Mouse (Mus musculus) hindbrain, embryonic 16.5 days (tissue): ENCODE data around the gene Gpr39. TPM values are rescaled to one million over a fixed set of nuclear protein-coding genes. Genes with fewer than 3 reads are reported as not detected.

ENCODE experiments used
- ATAC-seq: fragments of 200-750 bp; cut with Nextera tagmentation; 2 replicates; pipeline ENCODE4 v1.8.0; 2017; ENCODE audit warnings: moderate TSS enrichment, moderate library complexity
- H3K27ac ChIP-seq: fragments of 300-500 bp; sonication (generic); 2 replicates; pipeline ENCODE4 v1.5.1; 2014; ENCODE audit warnings: low read depth, mild to moderate bottlenecking, control low read depth, low read length, moderate library complexity
- H3K27me3 ChIP-seq: fragments of 300-500 bp; sonication (generic); replicated peaks from 2 replicates; pipeline ENCODE4 v1.6.1; 2014; ENCODE audit warnings: low read length; ENCODE audit not compliant: control insufficient read depth, insufficient read depth
- H3K36me3 ChIP-seq: fragments of 300-500 bp; sonication (generic); 2 replicates; pipeline ENCODE4 v1.6.1; 2014; ENCODE audit warnings: mild to moderate bottlenecking, low read length, moderate library complexity, mixed read lengths; ENCODE audit not compliant: control insufficient read depth, insufficient read depth
- H3K4me1 ChIP-seq: fragments of 300-500 bp; sonication (generic); 2 replicates; pipeline ENCODE4 v1.6.1; 2014; ENCODE audit warnings: low read depth, low read length; ENCODE audit not compliant: control insufficient read depth, insufficient read depth
- H3K4me2 ChIP-seq: fragments of 300-500 bp; sonication (generic); 2 replicates; pipeline ENCODE4 v1.6.1; 2014; ENCODE audit warnings: mild to moderate bottlenecking, low read length, control low read depth, moderate library complexity
- H3K4me3 ChIP-seq: fragments of 300-500 bp; sonication (generic); 2 replicates; pipeline ENCODE4 v1.5.1; 2014; ENCODE audit warnings: mild to moderate bottlenecking, low read length, control low read depth, moderate library complexity
- H3K9ac ChIP-seq: fragments of 300-500 bp; sonication (generic); 2 replicates; pipeline ENCODE4 v1.6.1; 2014; ENCODE audit warnings: low read depth, mild to moderate bottlenecking, control low read depth, low read length, moderate library complexity
- H3K9me3 ChIP-seq: fragments of 300-500 bp; sonication (generic); 2 replicates; pipeline ENCODE4 v1.6.1; 2014; ENCODE audit warnings: mild to moderate bottlenecking, low read length, moderate library complexity; ENCODE audit not compliant: control insufficient read depth
- WGBS: fragments of 180-500 bp; shearing (Covaris S2); extraction: QIAGEN DNeasy Blood & Tissue Kit; methylation state at CpG from one replicate; pipeline ENCODE4 v1.1.7; 2014; 5-methylcytosine and 5-hydroxymethylcytosine counted together
- polyA plus RNA-seq: library from polyadenylated mRNA; unstranded; fragments of >200 nt; fragmentation: Nextera tagmentation; extraction: Ambion mirVana; gene quantifications from 2 replicates; pipeline ENCODE4 v1.2.1, GENCODE M21; 2015

Gpr39 gene
- polyA plus RNA-seq, 1 experiment from 2014 or later, result 0.16 TPM

DNA sequence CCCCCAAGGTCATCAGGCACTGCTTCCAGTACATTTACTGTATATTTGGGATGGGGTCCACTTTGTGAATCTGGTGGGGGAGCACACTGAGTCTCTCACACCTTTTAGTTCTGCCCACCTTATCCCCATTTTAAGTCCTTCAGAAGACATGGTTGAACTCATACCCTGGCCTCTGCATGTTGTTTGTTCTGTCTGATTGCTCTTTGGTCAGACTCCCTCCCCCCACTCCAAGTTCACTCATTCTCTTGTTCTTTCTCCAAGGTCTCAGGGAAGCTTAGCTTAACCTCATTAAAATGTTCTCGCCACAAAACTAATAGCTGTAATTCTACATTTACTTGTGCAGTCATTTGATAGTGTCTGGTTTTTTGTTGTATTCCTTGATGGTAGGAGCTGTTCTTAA lies 8.5 kb downstream of the Gpr39 start:
- Histone ChIP-seq H3K36me3 (no peaks in the 10 kb centered on the region), H3K4me3 (no peak overlapping the region), H3K4me2 (no peak overlapping the region), H3K9me3 (no peaks in the 10 kb centered on the region), H3K9ac (no peak overlapping the region), H3K27me3 (no peaks in the 10 kb centered on the region), H3K27ac (no peak overlapping the region), H3K4me1 (no peaks in the 10 kb centered on the region)
- ATAC-seq, result no peak
- WGBS, result 80% methylated on average over 1 of the region's 1 CpGs

DNA sequence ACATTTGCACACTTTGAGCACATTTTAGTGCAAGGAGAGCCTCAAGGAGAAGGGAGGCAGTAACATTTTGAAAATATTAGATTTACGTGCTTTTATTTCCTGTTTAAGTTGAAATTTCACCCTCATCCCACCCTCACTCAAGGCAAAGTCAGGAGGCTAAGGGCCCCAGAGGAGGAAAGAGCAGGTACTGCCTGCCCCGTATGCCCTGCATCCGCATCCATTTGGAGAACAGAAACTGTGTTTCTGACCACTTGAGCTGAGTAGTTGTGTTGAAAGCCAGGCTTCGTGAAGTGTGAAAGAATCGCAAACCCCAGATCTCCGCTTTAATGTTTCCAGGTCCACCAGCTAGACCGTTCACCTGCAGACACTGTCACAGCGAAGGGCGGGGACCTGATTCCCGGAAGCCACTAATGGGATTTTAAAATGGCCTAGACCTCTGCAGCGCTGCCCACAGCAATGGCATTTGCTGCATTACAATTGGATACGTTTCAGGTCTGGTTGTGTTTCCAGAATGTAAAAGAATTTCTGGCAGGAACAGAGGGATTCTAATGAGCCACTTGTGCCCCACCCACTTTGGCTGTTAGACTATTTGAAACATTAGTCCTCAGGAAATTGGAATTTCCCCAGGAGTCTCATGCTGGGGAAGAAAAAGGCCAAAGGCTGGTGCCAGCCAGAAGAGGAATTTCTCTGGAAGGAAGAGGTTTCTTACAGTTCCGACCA lies 11.1 kb downstream of the Gpr39 start:
- Histone ChIP-seq H3K4me3 (no peak overlapping the region), H3K27ac (no peak overlapping the region), H3K4me1 (no peaks in the 10 kb centered on the region), H3K27me3 (no peaks in the 10 kb centered on the region), H3K9ac (no peak overlapping the region), H3K36me3 (no peaks in the 10 kb centered on the region), H3K9me3 (no peaks in the 10 kb centered on the region), H3K4me2 (no peak overlapping the region)
- peak; percentile 37; the same call in 1 of the 2 replicates for ATAC-seq
- 76% methylated on average over 13 of the region's 13 CpGs for WGBS

DNA sequence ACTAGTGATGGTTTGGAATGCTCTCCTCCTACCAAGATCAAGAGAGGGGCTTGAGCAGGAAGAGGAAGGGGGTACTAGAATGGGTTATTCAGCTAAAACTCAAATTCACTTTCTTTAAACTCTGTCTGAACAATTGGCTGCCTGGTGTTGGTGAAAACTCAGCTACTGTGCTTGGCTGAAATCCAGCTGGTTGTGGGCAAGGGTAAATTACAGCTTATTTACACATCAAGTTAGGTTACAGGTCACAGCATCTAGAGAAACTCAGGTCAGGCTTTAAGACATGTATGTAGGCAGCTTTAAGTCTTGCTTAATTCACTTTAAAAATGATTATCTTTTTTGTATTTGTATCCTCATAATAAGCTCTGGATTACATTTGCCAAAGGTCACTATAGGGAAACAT lies 16.7 kb downstream of the Gpr39 start:
- Histone ChIP-seq H3K27ac (no peak overlapping the region), H3K9me3 (no peaks in the 10 kb centered on the region), H3K4me1 (no peaks in the 10 kb centered on the region), H3K36me3 (no peaks in the 10 kb centered on the region), H3K27me3 (no peaks in the 10 kb centered on the region), H3K9ac (no peak overlapping the region), H3K4me2 (no peak overlapping the region), H3K4me3 (no peak overlapping the region)
- ATAC-seq, result no peak

DNA sequence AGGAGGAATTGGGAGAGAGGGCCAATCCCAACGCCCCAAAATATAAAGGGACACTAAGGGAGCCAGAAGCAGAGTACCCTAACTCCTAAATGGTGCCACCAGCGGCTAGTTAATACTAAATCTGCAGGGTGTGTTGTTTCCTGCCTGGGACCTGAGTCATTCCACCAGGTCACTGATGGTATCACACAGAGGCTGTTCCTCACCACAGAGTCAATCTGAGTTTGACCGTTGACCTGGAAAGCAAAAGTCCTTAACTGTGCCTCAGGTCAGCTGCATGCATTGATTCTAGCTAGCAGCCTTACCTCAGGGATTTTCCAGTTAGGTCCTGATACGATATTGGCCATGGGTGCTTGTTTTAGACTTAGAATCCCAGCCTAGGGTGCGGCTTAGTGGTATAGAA lies 17.5 kb downstream of the Gpr39 start:
- ATAC-seq, result no peak
- no peaks in the 10 kb centered on the region for H3K27me3 ChIP-seq
- H3K27ac ChIP-seq, result no peak overlapping the region
- no peak overlapping the region for H3K9ac ChIP-seq
- H3K9me3 ChIP-seq, result no peaks in the 10 kb centered on the region
- no peaks in the 10 kb centered on the region for H3K36me3 ChIP-seq
- 77% methylated on average over 5 of the region's 5 CpGs for WGBS
- H3K4me1 ChIP-seq, result no peaks in the 10 kb centered on the region
- no peak overlapping the region for H3K4me3 ChIP-seq
- no peak overlapping the region for H3K4me2 ChIP-seq

DNA sequence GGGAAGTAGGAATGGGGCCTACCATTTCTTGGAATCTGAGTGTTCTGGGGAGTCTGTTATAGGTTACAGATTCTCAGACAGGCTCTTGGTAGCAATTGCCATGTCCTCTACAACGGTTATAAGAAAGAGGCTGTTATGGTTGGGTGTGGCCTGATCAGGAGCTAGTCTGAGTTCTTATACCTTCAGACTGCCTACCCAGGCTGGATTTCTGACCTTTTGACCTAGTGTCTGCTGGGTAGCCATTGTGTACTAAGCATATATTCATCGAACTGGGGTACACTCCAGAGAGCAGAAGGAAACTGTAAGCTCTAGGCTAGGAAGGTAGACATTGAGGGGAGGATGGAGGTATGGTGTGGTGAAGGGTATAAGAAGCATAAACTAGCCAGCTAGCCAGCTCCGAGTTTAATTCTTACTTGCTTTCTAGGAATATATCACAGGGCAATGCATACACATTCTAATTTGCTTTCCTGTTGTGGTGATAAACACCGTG lies 24.4 kb downstream of the Gpr39 start:
- Histone ChIP-seq H3K36me3 (no peaks in the 10 kb centered on the region), H3K27me3 (no peaks in the 10 kb centered on the region), H3K27ac (no peak overlapping the region), H3K4me2 (no peak overlapping the region), H3K9ac (no peak overlapping the region), H3K9me3 (no peaks in the 10 kb centered on the region), H3K4me3 (no peak overlapping the region), H3K4me1 (0 out of 2 replicates have a peak, but pooled peaks cover 2% of the 10 kb centered on the region)
- 84% methylated on average over 4 of the region's 4 CpGs for WGBS
- ATAC-seq, result 0 out of 2 replicates have a peak, but pooled peaks have one; percentile 27

DNA sequence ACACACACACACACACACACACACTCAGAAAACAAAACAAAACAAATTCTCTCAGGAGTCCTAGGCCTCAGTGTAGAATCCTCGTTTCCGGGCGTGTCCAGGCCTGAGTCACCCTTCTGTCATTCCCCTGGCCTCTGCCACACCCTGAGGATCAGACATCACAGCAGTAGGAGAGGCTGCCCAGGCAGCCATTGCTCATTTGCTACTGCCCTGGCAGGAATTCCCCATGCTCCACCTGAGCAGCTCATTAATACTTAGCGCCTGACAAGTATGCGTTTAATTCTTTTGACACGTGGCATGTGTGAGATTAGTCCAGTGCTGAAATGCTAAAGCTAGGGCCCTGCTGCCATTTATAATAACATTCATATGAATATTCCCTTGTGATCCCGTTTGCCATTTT lies 25.0 kb downstream of the Gpr39 start:
- no peak overlapping the region for H3K27ac ChIP-seq
- H3K9me3 ChIP-seq, result no peaks in the 10 kb centered on the region
- H3K9ac ChIP-seq, result no peak overlapping the region
- H3K4me1 ChIP-seq, result 0 out of 2 replicates have a peak, but pooled peaks cover 2% of the 10 kb centered on the region
- ATAC-seq, result peak; percentile 69
- H3K36me3 ChIP-seq, result no peaks in the 10 kb centered on the region
- 57% methylated on average over 7 of the region's 7 CpGs for WGBS
- no peaks in the 10 kb centered on the region for H3K27me3 ChIP-seq
- no peak overlapping the region for H3K4me3 ChIP-seq
- no peak overlapping the region for H3K4me2 ChIP-seq

DNA sequence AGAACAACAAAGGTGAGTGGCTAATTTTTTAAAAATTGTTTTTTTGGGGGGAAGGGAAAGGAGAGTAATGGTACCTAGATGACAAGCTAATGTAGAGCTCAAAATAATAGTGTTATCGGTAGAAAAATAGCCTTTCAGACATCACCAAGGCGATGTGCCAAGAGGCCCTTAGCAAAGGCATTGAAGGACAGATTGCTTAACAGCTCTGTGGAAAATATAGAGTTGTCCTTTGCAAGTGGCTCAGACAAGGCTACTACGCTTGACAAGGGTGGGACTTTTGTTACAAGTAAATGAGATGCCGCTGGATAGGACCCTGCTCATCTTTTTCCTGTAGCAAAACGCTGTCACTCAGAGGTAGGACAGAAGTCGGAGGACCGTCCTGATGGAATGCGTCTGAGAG lies 25.5 kb downstream of the Gpr39 start:
- ATAC-seq, result no peak
- Histone ChIP-seq H3K9ac (no peak overlapping the region), H3K4me2 (no peak overlapping the region), H3K27ac (no peak overlapping the region), H3K9me3 (no peaks in the 10 kb centered on the region), H3K27me3 (no peaks in the 10 kb centered on the region), H3K36me3 (no peaks in the 10 kb centered on the region), H3K4me3 (no peak overlapping the region), H3K4me1 (0 out of 2 replicates have a peak, but pooled peaks cover 2% of the 10 kb centered on the region)
- WGBS, result 73% methylated on average over 8 of the region's 8 CpGs

DNA sequence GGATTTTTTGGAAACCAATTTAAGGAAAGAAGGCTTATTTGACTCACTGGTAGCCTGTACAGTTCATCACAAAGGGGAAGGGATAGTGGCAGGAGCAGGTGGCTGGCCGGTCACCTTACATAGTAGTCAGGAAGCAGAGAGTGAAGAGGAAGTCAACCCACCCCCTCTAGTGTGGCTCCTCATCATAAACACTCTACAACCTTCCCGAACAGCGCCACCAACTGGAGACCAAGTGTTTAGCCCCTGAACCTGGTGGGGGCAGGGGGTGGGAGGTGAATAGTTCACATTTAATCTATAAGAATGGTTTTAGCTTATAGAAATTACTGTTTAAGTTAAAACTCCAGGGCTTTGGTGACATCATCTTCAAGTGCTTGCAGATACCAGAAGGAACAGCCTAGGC lies 28.6 kb downstream of the Gpr39 start:
- Histone ChIP-seq H3K4me2 (no peak overlapping the region), H3K27me3 (no peaks in the 10 kb centered on the region), H3K9ac (no peak overlapping the region), H3K36me3 (no peaks in the 10 kb centered on the region), H3K27ac (no peak overlapping the region), H3K4me1 (0 out of 2 replicates have a peak, but pooled peaks cover 2% of the 10 kb centered on the region), H3K4me3 (no peak overlapping the region), H3K9me3 (no peaks in the 10 kb centered on the region)
- no peak for ATAC-seq
- WGBS, result 73% methylated on average over 3 of the region's 3 CpGs

DNA sequence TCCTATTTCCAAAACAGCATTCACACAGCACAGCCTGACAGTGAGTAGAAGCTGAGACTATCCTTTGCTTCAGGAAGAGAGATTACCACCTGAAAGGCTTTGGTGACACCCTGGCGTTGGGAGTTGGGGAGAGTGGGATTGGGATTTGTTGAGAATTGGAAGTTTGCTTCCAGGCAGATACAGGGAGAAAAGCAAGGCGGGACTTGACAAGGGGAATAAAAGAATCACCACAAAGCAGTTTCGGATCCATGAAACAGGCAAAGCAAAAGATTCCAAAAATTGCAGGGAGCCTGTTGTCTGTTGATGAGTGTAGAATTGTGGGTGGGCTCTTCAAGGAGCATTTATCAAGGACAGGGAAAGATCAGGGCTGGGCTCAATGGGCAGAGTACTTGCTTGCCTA lies 38.5 kb downstream of the Gpr39 start:
- no peaks in the 10 kb centered on the region for H3K9me3 ChIP-seq
- no peak overlapping the region for H3K27ac ChIP-seq
- H3K36me3 ChIP-seq, result no peaks in the 10 kb centered on the region
- no peak overlapping the region for H3K4me2 ChIP-seq
- H3K4me1 ChIP-seq, result no peaks in the 10 kb centered on the region
- no peak overlapping the region for H3K9ac ChIP-seq
- H3K4me3 ChIP-seq, result no peak overlapping the region
- no peak for ATAC-seq
- WGBS, result 50% methylated on average over 3 of the region's 3 CpGs
- H3K27me3 ChIP-seq, result no peaks in the 10 kb centered on the region
